Mouse (Mus musculus): Measurements from ENCODE around the gene Map3k5. TPM values are rescaled to one million over a fixed set of nuclear protein-coding genes. Genes with fewer than 3 reads are reported as not detected.

Gene Map3k5
- total and polyA plus RNA-seq, 3 experiments = 15.8 to 31.0 (median 27.6) TPM

DNA sequence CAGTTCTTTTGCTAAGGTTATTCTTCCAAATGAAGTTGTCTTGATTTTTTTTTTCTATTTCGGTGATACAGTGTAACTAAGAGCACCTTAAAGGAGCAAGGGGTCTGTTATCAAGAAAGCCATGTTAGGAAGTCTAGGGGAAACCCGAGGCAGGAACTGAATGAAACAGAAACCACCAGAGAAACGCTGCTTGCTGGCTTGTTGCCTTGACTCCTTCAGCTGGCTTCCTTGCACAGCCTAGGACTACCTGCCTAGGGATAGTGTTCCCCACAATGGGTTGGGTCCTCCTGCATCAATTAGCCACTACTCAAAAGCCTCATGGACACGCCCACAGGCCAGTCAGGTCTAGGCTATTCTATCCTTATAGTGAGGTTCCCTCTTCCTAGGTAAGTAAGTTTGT lies 106.4 kb downstream of the Map3k5 start (continued):
- no peak for TF ChIP-seq JUN (IDR thresholded peaks at IDR 0.05; ENCODE audit: insufficient read depth, low read depth, low read length)

- Histone ChIP-seq H3K4me1 (ENCODE audit: control insufficient read depth in 1 of 2, insufficient read depth in 2 of 2) (peaks cover 8 to 53% of the 10 kb centered on the region in 2 experiments), H3K9ac (ENCODE audit: insufficient read depth, low read depth) (no peak overlapping the region), H3K79me2 (replicated peaks; ENCODE audit: control insufficient read depth, extremely low read depth, insufficient read depth, poor library complexity, severe bottlenecking) (peaks cover 12% of the 10 kb centered on the region), H3K27ac (ENCODE audit: insufficient read depth, low read depth) (no peak overlapping the region), H3K9me3 (replicated peaks; ENCODE audit: low read length) (no peaks in the 10 kb centered on the region), H3K27me3 (replicated peaks) (no peaks in the 10 kb centered on the region), H3K36me3 (replicated peaks in 1 of 2; ENCODE audit: control insufficient read depth in 1 of 2, insufficient read depth in 1 of 2, low read length in 1 of 2) (peaks cover 27 to 59% of the 10 kb centered on the region in 2 experiments), H3K4me2 (ENCODE audit: insufficient read depth, low read depth, poor library complexity, severe bottlenecking) (no peak overlapping the region), H3K4me3 (replicated peaks in 1 of 3; ENCODE audit: low read depth in 2 of 3, low read length in 2 of 3, poor library complexity in 1 of 3) (no peak overlapping the region)
- DNase-seq (ENCODE audit: extremely low read depth) = no peak
- in situ Hi-C loops (cut with MboI; ENCODE audit: low pct_ligation_motif_present, low pct_unique_long_range_greater_than_20kb, low sequenced_read_pairs) = no loop called here
- dilution Hi-C loops (cut with MboI; ENCODE audit: extremely low pct_ligation_motif_present, extremely low pct_unique_long_range_greater_than_20kb, low sequenced_read_pairs) = no loop called here
- no peak for TF ChIP-seq MEF2A (IDR thresholded peaks at IDR 0.05; ENCODE audit: borderline replicate concordance, low read depth, low read length)
- no peak for TF ChIP-seq SMC3 (IDR thresholded peaks at IDR 0.05; ENCODE audit: low read depth, low read length)
- TF ChIP-seq BHLHE40 (IDR thresholded peaks at IDR 0.05; ENCODE audit: low read depth, low read length) = no peak
- no peak for TF ChIP-seq MYC (IDR thresholded peaks at IDR 0.05; ENCODE audit: low read depth, low read length)
- TF ChIP-seq HCFC1 (IDR thresholded peaks at IDR 0.05; ENCODE audit: low read depth, low read length) = no peak
- TF ChIP-seq GABPA (IDR thresholded peaks at IDR 0.05; ENCODE audit: insufficient replicate concordance, low read depth, low read length) = no peak
- no peak for TF ChIP-seq MAFK (IDR thresholded peaks at IDR 0.05; ENCODE audit: insufficient replicate concordance, low read length)
- no peak for TF ChIP-seq USF1 (IDR thresholded peaks at IDR 0.05; ENCODE audit: low read depth, low read length)
- no peak for TF ChIP-seq ELF1 (IDR thresholded peaks at IDR 0.05; ENCODE audit: low read depth, low read length)
- TF ChIP-seq POLR2A (IDR thresholded peaks at IDR 0.05; ENCODE audit: low read depth, low read length) = no peak
- no peak for TF ChIP-seq NRF1 (IDR thresholded peaks at IDR 0.05; ENCODE audit: low read depth, low read length)
- no peak for TF ChIP-seq MAZ (IDR thresholded peaks at IDR 0.05; ENCODE audit: low read depth, low read length)
Measured at GRCm38 (mm10) chr10:20042081-20042480, 107.8 kb downstream of the Map3k5 start.

- Histone ChIP-seq H3K27me3 (replicated peaks) (no peaks in the 10 kb centered on the region), H3K36me3 (replicated peaks in 1 of 2; ENCODE audit: control insufficient read depth in 1 of 2, insufficient read depth in 1 of 2, low read length in 1 of 2) (peaks cover 30 to 59% of the 10 kb centered on the region in 2 experiments), H3K4me2 (ENCODE audit: insufficient read depth, low read depth, poor library complexity, severe bottlenecking) (no peak overlapping the region), H3K4me3 (replicated peaks in 1 of 3; ENCODE audit: low read depth in 2 of 3, low read length in 2 of 3, poor library complexity in 1 of 3) (no peak overlapping the region), H3K9me3 (replicated peaks; ENCODE audit: low read length) (no peaks in the 10 kb centered on the region), H3K79me2 (replicated peaks; ENCODE audit: control insufficient read depth, extremely low read depth, insufficient read depth, poor library complexity, severe bottlenecking) (peaks cover 3% of the 10 kb centered on the region; the same call in 1 of the 2 replicates), H3K9ac (ENCODE audit: insufficient read depth, low read depth) (no peak overlapping the region), H3K27ac (ENCODE audit: insufficient read depth, low read depth) (no peak overlapping the region), H3K4me1 (ENCODE audit: control insufficient read depth in 1 of 2, insufficient read depth in 2 of 2) (peaks cover 10 to 45% of the 10 kb centered on the region in 2 experiments)
- no peak for DNase-seq (ENCODE audit: extremely low read depth)
- TF ChIP-seq CHD2 (IDR thresholded peaks at IDR 0.05; ENCODE audit: low read length) (no peak), RAD21 (IDR thresholded peaks at IDR 0.05; ENCODE audit: low read depth, low read length) (no peak), ETS1 (conservative IDR thresholded peaks at IDR 0.05; ENCODE audit: low read depth, low read length) (no peak), MEF2A (IDR thresholded peaks at IDR 0.05; ENCODE audit: borderline replicate concordance, low read depth, low read length) (no peak), SMC3 (IDR thresholded peaks at IDR 0.05; ENCODE audit: low read depth, low read length) (no peak), GABPA (IDR thresholded peaks at IDR 0.05; ENCODE audit: insufficient replicate concordance, low read depth, low read length) (no peak)
- in situ Hi-C loops (cut with MboI; ENCODE audit: low pct_ligation_motif_present, low pct_unique_long_range_greater_than_20kb, low sequenced_read_pairs) (no loop called here), dilution Hi-C loops (cut with MboI; ENCODE audit: extremely low pct_ligation_motif_present, extremely low pct_unique_long_range_greater_than_20kb, low sequenced_read_pairs) (no loop called here)
Measured at GRCm38 (mm10) chr10:20044051-20044450, 109.8 kb downstream of the Map3k5 start.

All from CH12.LX (cell line).